Comparison of ENCODE assay signal across 8 mouse cellular contexts in the genomic region with DNA sequence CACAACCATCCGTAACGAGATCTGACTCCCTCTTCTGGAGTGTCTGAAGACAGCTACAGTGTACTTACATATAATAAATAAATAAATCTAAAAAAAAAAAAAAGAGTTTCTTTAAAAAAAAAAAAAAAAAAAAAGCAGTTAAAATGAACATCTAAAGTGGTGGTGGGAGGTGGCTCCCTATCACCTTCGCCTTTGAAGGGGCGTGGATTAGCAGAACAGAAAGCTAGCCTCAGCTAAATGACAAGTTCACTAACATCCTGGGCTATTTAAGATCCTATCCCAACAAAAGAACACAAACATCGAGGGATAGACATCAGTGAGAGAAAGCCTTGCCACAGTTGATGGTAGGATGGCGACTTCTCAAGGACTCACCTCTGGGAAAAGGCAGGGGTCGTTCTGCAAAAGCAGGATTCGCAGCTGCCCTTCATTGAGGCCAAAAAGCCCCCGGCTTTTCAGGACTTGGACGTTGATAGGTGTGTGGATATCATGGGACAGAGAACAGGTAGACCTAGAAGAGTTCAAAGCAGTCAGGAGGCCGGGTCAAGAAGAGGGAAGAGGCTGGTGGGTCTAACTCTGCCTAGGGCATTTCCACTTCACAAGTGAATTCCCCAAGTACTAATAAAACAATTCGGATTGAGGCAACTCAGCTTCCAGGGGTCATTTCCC. TPM values are rescaled to one million over a fixed set of nuclear protein-coding genes. Genes with fewer than 3 reads are reported as not detected.
DNase-seq lines count a peak whose midpoint lies in the region; ATAC-seq and TF ChIP-seq lines count a peak whose summit lies in the region.

No protein-coding gene starts in this region.

- peak overlapping the region; percentile 79 for H3K4me2 ChIP-seq in heart, embryonic 12.5 days

- H3K4me3 ChIP-seq in heart, embryonic 12.5 days = peak overlapping the region; percentile 86
- H3K4me3 ChIP-seq in ES-E14 (ENCODE audit: insufficient read depth in 1 of 2, low read depth in 1 of 2, low read length in 2 of 2, poor library complexity in 1 of 2, severe bottlenecking in 1 of 2) (peak overlapping the region; percentile 79 to 91; a peak in 2 of 4 replicates), macrophage (ENCODE audit: inconsistent target) (peak overlapping the region; percentile 33; the same call in 1 of the 2 replicates)
- H3K4me3 ChIP-seq in hindbrain, embryonic 10.5 days = peak overlapping the region; percentile 83

- peaks cover 12% of the 10 kb centered on the region for H3K4me1 ChIP-seq in heart, embryonic 12.5 days (replicated peaks)
- H3K4me1 ChIP-seq in ES-E14 (ENCODE audit: control insufficient read depth in 2 of 2, insufficient read depth in 2 of 2, low read length in 2 of 2, poor library complexity in 1 of 2) = peaks cover 0 to under 1% of the 10 kb centered on the region in 2 experiments; a peak in 2 of 4 replicates
- peaks cover 20% of the 10 kb centered on the region for H3K4me1 ChIP-seq in hindbrain, embryonic 10.5 days (replicated peaks)

- H3K27ac ChIP-seq in heart, embryonic 12.5 days (ENCODE audit: poor library complexity, severe bottlenecking) = peak overlapping the region; percentile 98
- H3K27ac ChIP-seq in ES-E14 (ENCODE audit: insufficient read depth, low read depth, low read length, poor library complexity, severe bottlenecking) = no peak overlapping the region
- H3K27ac ChIP-seq in hindbrain, embryonic 10.5 days = peak overlapping the region; percentile 100
- no peak overlapping the region for H3K27ac ChIP-seq in macrophage

- H3K9me3 ChIP-seq in heart, embryonic 12.5 days (replicated peaks) = peaks cover 5% of the 10 kb centered on the region; the same call in 1 of the 2 replicates
- H3K9me3 ChIP-seq in ES-E14 (ENCODE audit: control insufficient read depth, insufficient read depth, low read depth, low read length) = no peaks in the 10 kb centered on the region
- H3K9me3 ChIP-seq in hindbrain, embryonic 10.5 days = no peaks in the 10 kb centered on the region

- no peak for DNase-seq in heart, adult 8-10 months (ENCODE audit: low spot score)
- DNase-seq in ES-E14 (ENCODE audit: low read depth, low spot score) = peak; percentile 7
- DNase-seq in hindbrain, embryonic 10.5 days (ENCODE audit: low spot score) = peak; percentile 48
- no peak for DNase-seq in c-Kit-positive CD71-positive TER-119-positive erythroid progenitor cells, embryonic 14.5 days (ENCODE audit: low spot score)
- DNase-seq in yolk sac, embryonic 10.5 days (ENCODE audit: low spot score) = no peak
- DNase-seq in spleen, postnatal 36 days (ENCODE audit: low spot score in 2 of 2) = no peak

- 47% methylated on average over 12 of the region's 12 CpGs for WGBS in heart, embryonic 12.5 days
- WGBS in hindbrain, embryonic 10.5 days = 48% methylated on average over 12 of the region's 12 CpGs
- 73% methylated on average over 12 of the region's 12 CpGs for WGBS in macrophage (ENCODE audit: missing documents)

- no peak for ATAC-seq in heart, embryonic 12.5 days (ENCODE audit: insufficient number of reproducible peaks, low FRiP score)

- H3K36me3 ChIP-seq in heart, embryonic 12.5 days = peaks cover 44% of the 10 kb centered on the region
- peaks cover 5% of the 10 kb centered on the region for H3K36me3 ChIP-seq in ES-E14 (ENCODE audit: control insufficient read depth, insufficient read depth, low read length, poor library complexity, severe bottlenecking)
- H3K36me3 ChIP-seq in hindbrain, embryonic 10.5 days = peaks cover 43% of the 10 kb centered on the region
- no peaks in the 10 kb centered on the region for H3K36me3 ChIP-seq in macrophage (ENCODE audit: inconsistent target)

- no peaks in the 10 kb centered on the region for H3K79me2 ChIP-seq in macrophage (ENCODE audit: inconsistent target)

- in situ Hi-C loops in ES-E14 (cut with MboI; ENCODE audit: low sequenced_read_pairs in 2 of 2, unreplicated experiment in 2 of 2) = no loop called here

- peak overlapping the region; percentile 96 for H3K9ac ChIP-seq in heart, embryonic 12.5 days
- no peak overlapping the region for H3K9ac ChIP-seq in ES-E14 (ENCODE audit: insufficient read depth, low read depth, low read length, poor library complexity, severe bottlenecking)

- no peaks in the 10 kb centered on the region for H3K27me3 ChIP-seq in heart, embryonic 12.5 days (replicated peaks)
- no peaks in the 10 kb centered on the region for H3K27me3 ChIP-seq in hindbrain, embryonic 10.5 days (ENCODE audit: insufficient read depth, poor library complexity, severe bottlenecking)

TF ChIP-seq in ES-E14, 5 proteins besides CTCF, POLR2A, EP300 and RAD21:
- TF ChIP-seq ZNF384 (IDR thresholded peaks at IDR 0.05; ENCODE audit: low read depth, low read length) = peak; percentile 50; the same call in 1 of the 2 replicates
- no peak for TF ChIP-seq MAFK (IDR thresholded peaks at IDR 0.05; ENCODE audit: insufficient read depth, low read depth, low read length)

RNA-seq across cellular contexts. Expression of a gene that starts 1.3 kb away (rescaled TPM):
- 15.6 and 16.5 TPM in 2 replicates for polyA plus RNA-seq in heart, embryonic 12.5 days (2016; fragmentation: Nextera tagmentation; extraction: Ambion mirVana)
- total RNA-seq in heart, adult 8-10 months (2022) = 1 to 10 TPM; 1.0 to 1.6 (median 1.3) TPM
- total RNA-seq in ES-E14 (2012; rRNA removed) = 2.6 and 3.8 TPM in 2 replicates
- polyA plus RNA-seq in hindbrain, embryonic 10.5 days (2016; fragmentation: Nextera tagmentation; extraction: Ambion mirVana) = 13.0 and 15.2 TPM in 2 replicates
- 10 to 100 TPM in 1 of 26 experiments, 1 to 10 TPM in 22, under 1 TPM in 3; 0.65 to 10.1 (median 1.6) TPM for total RNA-seq in macrophage (2018; cell fraction: chromatin; rRNA removed)
- under 1 TPM; 0.11 to 0.65 (median 0.30) TPM for total RNA-seq in macrophage (2018; cell fraction: cytosol; rRNA removed)
- total RNA-seq in macrophage (2018; cell fraction: nucleus; rRNA removed) = 10 to 100 TPM in 1 of 26 experiments, 1 to 10 TPM in 23, under 1 TPM in 2; 0.81 to 17.1 (median 2.3) TPM
- 0.25 to 1.6 TPM (median 0.59 TPM) in 3 replicates for polyA plus RNA-seq in macrophage (2018)

RNA-seq across cellular contexts. Expression of a gene that starts 43.9 kb away (rescaled TPM):
- polyA plus RNA-seq in heart, embryonic 12.5 days (2016; fragmentation: Nextera tagmentation; extraction: Ambion mirVana) = 2.6 and 3.0 TPM in 2 replicates
- total RNA-seq in heart, adult 8-10 months (2022) = 1 to 10 TPM; 1.7 to 2.1 (median 1.9) TPM
- total RNA-seq in ES-E14 (2012; rRNA removed) = 4.1 and 6.3 TPM in 2 replicates
- 6.9 and 8.4 TPM in 2 replicates for polyA plus RNA-seq in hindbrain, embryonic 10.5 days (2016; fragmentation: Nextera tagmentation; extraction: Ambion mirVana)
- total RNA-seq in macrophage (2018; cell fraction: chromatin; rRNA removed) = under 1 TPM in 23 of 26 experiments, not detected in 3; 0.06 to 0.77 (median 0.30) TPM
- total RNA-seq in macrophage (2018; cell fraction: cytosol; rRNA removed) = under 1 TPM; 0.03 to 0.24 (median 0.11) TPM
- total RNA-seq in macrophage (2018; cell fraction: nucleus; rRNA removed) = 1 to 10 TPM in 1 of 26 experiments, under 1 TPM in 21, not detected in 4; 0.04 to 1.4 (median 0.18) TPM
- polyA plus RNA-seq in macrophage (2018) = 0.08 to 0.56 TPM (median 0.16 TPM) in 3 replicates

RNA-seq across cellular contexts. Expression of a gene that starts 56.7 kb away (rescaled TPM):
- polyA plus RNA-seq in heart, embryonic 12.5 days (2016; fragmentation: Nextera tagmentation; extraction: Ambion mirVana) = 9.3 and 10.1 TPM in 2 replicates
- 10 to 100 TPM; 13.8 to 15.5 (median 14.6) TPM for total RNA-seq in heart, adult 8-10 months (2022)
- total RNA-seq in ES-E14 (2012; rRNA removed) = 12.2 and 20.6 TPM in 2 replicates
- polyA plus RNA-seq in hindbrain, embryonic 10.5 days (2016; fragmentation: Nextera tagmentation; extraction: Ambion mirVana) = 2.2 and 2.4 TPM in 2 replicates
- total RNA-seq in macrophage (2018; cell fraction: chromatin; rRNA removed) = 100 to 1,000 TPM; 160 to 712 (median 403) TPM
- 100 to 1,000 TPM; 119 to 238 (median 164) TPM for total RNA-seq in macrophage (2018; cell fraction: cytosol; rRNA removed)
- total RNA-seq in macrophage (2018; cell fraction: nucleus; rRNA removed) = 100 to 1,000 TPM; 155 to 574 (median 351) TPM
- 77.0 to 95.7 TPM (median 95.3 TPM) in 3 replicates for polyA plus RNA-seq in macrophage (2018)

Comparison
In these comparisons a context has a peak if more than half of its experiments do, and no peak if none do; other contexts are left out.
1. H3K27ac ChIP-seq: peak in heart, embryonic 12.5 days (single experiment) and hindbrain, embryonic 10.5 days (single experiment); none in ES-E14 (single experiment) and macrophage (single experiment).
2. H3K4me3 ChIP-seq: peak in every context shown above with its lines; median percentile 86 in heart, embryonic 12.5 days; 85 in ES-E14; 83 in hindbrain, embryonic 10.5 days; 33 in macrophage.
3. DNase-seq: peak in ES-E14 (single experiment) and hindbrain, embryonic 10.5 days (single experiment); none in heart, adult 8-10 months (single experiment), c-Kit-positive CD71-positive TER-119-positive erythroid progenitor cells, embryonic 14.5 days (single experiment), yolk sac, embryonic 10.5 days (single experiment) and spleen, postnatal 36 days (0 of 2).